Mouse (Mus musculus) midbrain, embryonic 15.5 days (tissue): Measurements from ENCODE around the gene Pcdh19. TPM values are rescaled to one million over a fixed set of nuclear protein-coding genes. Genes with fewer than 3 reads are reported as not detected.
"Not testable (repeated sequence)": the region's sequence is repeated elsewhere in the genome, so short reads cannot be mapped to it uniquely, and the experiment has no call there.

Experiments used
- ATAC-seq: fragments of 200-750 bp; cut with Nextera tagmentation; replicated peaks from 2 replicates; pipeline ENCODE4 v1.8.0; 2017; ENCODE audit warnings: moderate TSS enrichment
- H3K27ac ChIP-seq: fragments of 300-500 bp; sonication (generic); 2 replicates; pipeline ENCODE4 v1.5.1; 2015; ENCODE audit warnings: mild to moderate bottlenecking, inconsistent platforms
- H3K27me3 ChIP-seq: fragments of 300-500 bp; sonication (generic); replicated peaks from 2 replicates; pipeline ENCODE4 v1.6.1; 2015; ENCODE audit warnings: inconsistent platforms
- H3K36me3 ChIP-seq: fragments of 300-500 bp; sonication (generic); replicated peaks from 2 replicates; pipeline ENCODE4 v1.6.1; 2015; ENCODE audit warnings: inconsistent platforms
- H3K4me1 ChIP-seq: fragments of 300-500 bp; sonication (generic); 2 replicates; pipeline ENCODE4 v1.6.1; 2015; ENCODE audit warnings: inconsistent platforms
- H3K4me2 ChIP-seq: fragments of 300-500 bp; sonication (generic); 2 replicates; pipeline ENCODE4 v1.6.1; 2015; ENCODE audit warnings: inconsistent platforms, mild to moderate bottlenecking, moderate library complexity
- H3K4me3 ChIP-seq: fragments of 300-500 bp; sonication (generic); 2 replicates; pipeline ENCODE4 v1.5.1; 2015; ENCODE audit warnings: mild to moderate bottlenecking, inconsistent platforms
- H3K9ac ChIP-seq: fragments of 300-500 bp; sonication (generic); 2 replicates; pipeline ENCODE4 v1.6.1; 2015; ENCODE audit warnings: mild to moderate bottlenecking, inconsistent platforms
- H3K9me3 ChIP-seq: fragments of 300-500 bp; sonication (generic); 2 replicates; pipeline ENCODE4 v1.6.1; 2016; ENCODE audit warnings: inconsistent platforms
- WGBS: fragments of 180-500 bp; shearing (Covaris S2); methylation state at CpG from one replicate; pipeline ENCODE4 v1.1.7; 2015; ENCODE audit warnings: mixed read lengths; 5-methylcytosine and 5-hydroxymethylcytosine counted together
- polyA plus RNA-seq: library from polyadenylated mRNA; unstranded; fragments of >200 nt; fragmentation: Nextera tagmentation; extraction: Ambion mirVana; gene quantifications from 2 replicates; pipeline ENCODE4 v1.2.1, GENCODE M21; 2015

Pcdh19 gene
- polyA plus RNA-seq: 22.9 and 25.1 TPM in 2 replicates

DNA sequence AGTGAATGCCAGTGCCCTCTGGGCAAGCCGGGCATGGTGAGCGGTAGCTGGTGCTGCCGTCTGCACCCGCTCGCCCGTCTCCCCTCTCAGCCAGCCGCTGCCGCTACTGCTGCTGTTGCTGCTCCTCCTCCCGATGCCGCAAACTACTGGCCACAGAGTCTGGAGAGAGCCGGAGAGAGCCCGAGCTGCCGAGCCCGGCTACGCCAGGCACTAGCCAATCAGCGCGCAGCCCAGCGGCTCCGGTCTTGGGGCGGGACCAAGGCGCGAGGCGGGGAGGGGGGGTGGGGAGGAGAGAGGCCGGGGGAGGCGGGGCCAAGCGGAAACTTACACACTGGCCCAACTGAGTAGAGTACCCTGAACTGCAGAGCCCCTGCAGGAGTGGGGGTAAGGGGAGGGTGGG lies at the start of gene Pcdh19:
Gene Pcdh19 (minus strand): TSS at position 148 of the 400 bp plus-strand sequence.
- H3K36me3 ChIP-seq: no peaks in the 10 kb centered on the region
- no peaks in the 10 kb centered on the region for H3K27me3 ChIP-seq
- WGBS: 27% methylated on average over 26 of the region's 26 CpGs
- no peaks in the 10 kb centered on the region for H3K4me1 ChIP-seq
- peak; percentile 94 for ATAC-seq
- H3K9me3 ChIP-seq: no peaks in the 10 kb centered on the region
- H3K9ac ChIP-seq: peak within 1 kb of the TSS; percentile 60
- peak within 1 kb of the TSS; percentile 81 for H3K27ac ChIP-seq
- H3K4me3 ChIP-seq: peak within 1 kb of the TSS; percentile 65
- H3K4me2 ChIP-seq: peak within 1 kb of the TSS; percentile 71

DNA sequence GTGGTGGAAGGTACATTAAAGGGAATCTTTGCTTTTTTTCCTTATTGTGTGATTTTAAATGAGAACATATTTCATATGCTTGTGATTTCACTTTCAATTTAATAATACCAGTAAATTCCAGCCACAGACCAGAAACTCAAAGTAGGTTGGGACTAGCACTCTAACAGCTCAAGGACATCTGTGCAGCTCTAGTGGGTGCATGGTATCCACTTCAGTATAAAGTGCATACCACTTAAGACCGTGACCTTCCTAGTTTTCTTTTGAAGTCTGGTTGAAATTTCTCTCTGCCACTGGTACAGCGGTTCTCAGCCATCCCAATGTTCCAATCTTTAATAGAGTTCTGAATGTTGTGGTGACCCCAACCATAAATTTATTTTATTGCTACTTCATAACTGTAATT lies 47.1 kb upstream of the Pcdh19 start:
- 90% methylated on average over 2 of the region's 2 CpGs for WGBS
- Histone ChIP-seq H3K4me2 (no peak overlapping the region), H3K4me3 (no peak overlapping the region), H3K27ac (no peak overlapping the region), H3K9me3 (no peaks in the 10 kb centered on the region), H3K9ac (no peak overlapping the region), H3K27me3 (no peaks in the 10 kb centered on the region), H3K4me1 (no peaks in the 10 kb centered on the region), H3K36me3 (no peaks in the 10 kb centered on the region)
- no peak for ATAC-seq

GRCm38 (mm10) chrX:133734984-133735383 lies 46.2 kb upstream of the Pcdh19 start:
- H3K9ac ChIP-seq: no peak overlapping the region

DNA sequence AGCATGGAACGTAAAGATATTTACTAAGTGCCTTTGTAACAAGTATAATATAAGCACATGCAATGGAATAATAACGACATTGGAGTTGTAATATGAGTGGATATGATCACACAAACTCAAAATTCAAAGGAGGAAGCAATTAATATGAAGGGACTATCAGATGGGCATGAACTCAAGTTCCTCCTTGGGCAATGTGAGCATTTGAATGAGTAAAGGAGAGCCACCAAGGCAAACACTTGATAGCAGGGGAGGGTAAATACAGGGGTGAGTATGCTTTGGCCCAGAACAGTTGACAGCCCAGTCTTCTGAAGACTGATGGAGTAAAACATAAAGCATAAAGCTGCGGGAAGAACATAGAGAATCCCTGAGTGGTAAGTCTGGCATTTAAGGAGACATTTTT lies 32.7 kb upstream of the Pcdh19 start:
- ATAC-seq: no peak
- no peak overlapping the region for H3K4me2 ChIP-seq
- H3K27me3 ChIP-seq: no peaks in the 10 kb centered on the region
- H3K9me3 ChIP-seq: no peaks in the 10 kb centered on the region
- no peaks in the 10 kb centered on the region for H3K4me1 ChIP-seq
- 82% methylated on average over 3 of the region's 3 CpGs for WGBS
- H3K27ac ChIP-seq: no peak overlapping the region
- H3K9ac ChIP-seq: no peak overlapping the region
- no peaks in the 10 kb centered on the region for H3K36me3 ChIP-seq
- no peak overlapping the region for H3K4me3 ChIP-seq

More at GRCm38 (mm10) chrX:133734984-133735383, 46.2 kb upstream of the Pcdh19 start:
- Histone ChIP-seq H3K4me1 (no peaks in the 10 kb centered on the region), H3K36me3 (no peaks in the 10 kb centered on the region), H3K9me3 (no peaks in the 10 kb centered on the region), H3K4me3 (no peak overlapping the region), H3K27me3 (no peaks in the 10 kb centered on the region), H3K27ac (no peak overlapping the region), H3K4me2 (no peak overlapping the region)
- WGBS: 50% methylated on average over 6 of the region's 6 CpGs
- no peak for ATAC-seq

- H3K9me3 ChIP-seq: no peaks in the 10 kb centered on the region
- H3K4me3 ChIP-seq: no peak overlapping the region
- no peaks in the 10 kb centered on the region for H3K27me3 ChIP-seq
- no peak overlapping the region for H3K4me2 ChIP-seq
- H3K27ac ChIP-seq: no peak overlapping the region
- no peak overlapping the region for H3K9ac ChIP-seq
- no peaks in the 10 kb centered on the region for H3K4me1 ChIP-seq
- 61% methylated on average over 2 of the region's 2 CpGs for WGBS
- no peak for ATAC-seq
- no peaks in the 10 kb centered on the region for H3K36me3 ChIP-seq
These were observed 21.8 kb upstream of the Pcdh19 start for GRCm38 (mm10) chrX:133710621-133711020.

DNA sequence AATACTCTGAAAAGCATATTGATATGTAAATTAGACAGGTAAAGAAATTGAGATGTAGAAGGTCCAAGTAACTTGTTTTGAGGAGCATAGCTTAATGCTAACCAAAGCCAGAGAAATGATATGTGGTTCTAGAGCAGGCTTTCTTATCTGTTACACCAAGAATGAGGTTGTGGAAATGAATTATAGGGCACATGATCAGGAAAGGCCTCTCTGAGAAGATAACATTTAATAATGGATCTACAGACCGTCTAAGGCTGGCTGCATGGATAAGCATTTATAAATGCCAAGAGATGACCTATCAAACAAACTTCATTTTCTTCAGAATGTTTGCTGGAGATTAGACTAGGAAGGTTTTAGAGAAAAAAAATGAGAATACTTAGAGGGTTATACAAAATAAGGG lies 14.1 kb upstream of the Pcdh19 start:
- no peak for ATAC-seq
- WGBS: 77% methylated on average over 1 of the region's 1 CpGs
- no peaks in the 10 kb centered on the region for H3K9me3 ChIP-seq
- no peaks in the 10 kb centered on the region for H3K27me3 ChIP-seq
- no peak overlapping the region for H3K27ac ChIP-seq
- H3K4me1 ChIP-seq: no peaks in the 10 kb centered on the region
- no peak overlapping the region for H3K4me3 ChIP-seq
- no peak overlapping the region for H3K4me2 ChIP-seq
- H3K36me3 ChIP-seq: no peaks in the 10 kb centered on the region
- no peak overlapping the region for H3K9ac ChIP-seq

GRCm38 (mm10) chrX:133697871-133698270 lies 9.1 kb upstream of the Pcdh19 start:
- WGBS: 88% methylated on average over 3 of the region's 4 CpGs
- not testable (repeated sequence) for H3K27ac ChIP-seq, H3K9ac ChIP-seq, H3K4me1 ChIP-seq, H3K4me3 ChIP-seq, H3K9me3 ChIP-seq, H3K36me3 ChIP-seq, H3K27me3 ChIP-seq, ATAC-seq, H3K4me2 ChIP-seq

GRCm38 (mm10) chrX:133696461-133696860 lies 7.7 kb upstream of the Pcdh19 start:
- Histone ChIP-seq H3K4me3 (no peak overlapping the region), H3K27me3 (no peaks in the 10 kb centered on the region), H3K4me2 (no peak overlapping the region), H3K4me1 (no peaks in the 10 kb centered on the region), H3K27ac (no peak overlapping the region), H3K36me3 (no peaks in the 10 kb centered on the region), H3K9me3 (no peaks in the 10 kb centered on the region), H3K9ac (no peak overlapping the region)
- 37% methylated on average over 4 of the region's 4 CpGs for WGBS
- no peak for ATAC-seq

GRCm38 (mm10) chrX:133693037-133693760 lies 4.4 kb upstream of the Pcdh19 start:
- H3K27me3 ChIP-seq: no peaks in the 10 kb centered on the region
- H3K9ac ChIP-seq: no peak overlapping the region
- no peak for ATAC-seq
- no peak overlapping the region for H3K4me3 ChIP-seq
- 70% methylated on average over 5 of the region's 5 CpGs for WGBS
- no peak overlapping the region for H3K4me2 ChIP-seq
- H3K27ac ChIP-seq: no peak overlapping the region
- H3K4me1 ChIP-seq: no peaks in the 10 kb centered on the region
- no peaks in the 10 kb centered on the region for H3K9me3 ChIP-seq
- no peaks in the 10 kb centered on the region for H3K36me3 ChIP-seq

- no peaks in the 10 kb centered on the region for H3K27me3 ChIP-seq
- no peaks in the 10 kb centered on the region for H3K36me3 ChIP-seq
- H3K4me3 ChIP-seq: no peak overlapping the region
- no peak for ATAC-seq
- no peaks in the 10 kb centered on the region for H3K4me1 ChIP-seq
- no peak overlapping the region for H3K4me2 ChIP-seq
- H3K9ac ChIP-seq: no peak overlapping the region
- no peak overlapping the region for H3K27ac ChIP-seq
- no peaks in the 10 kb centered on the region for H3K9me3 ChIP-seq
- 45% methylated on average over 2 of the region's 2 CpGs for WGBS
These were observed 3.6 kb upstream of the Pcdh19 start for GRCm38 (mm10) chrX:133692392-133692790.

DNA sequence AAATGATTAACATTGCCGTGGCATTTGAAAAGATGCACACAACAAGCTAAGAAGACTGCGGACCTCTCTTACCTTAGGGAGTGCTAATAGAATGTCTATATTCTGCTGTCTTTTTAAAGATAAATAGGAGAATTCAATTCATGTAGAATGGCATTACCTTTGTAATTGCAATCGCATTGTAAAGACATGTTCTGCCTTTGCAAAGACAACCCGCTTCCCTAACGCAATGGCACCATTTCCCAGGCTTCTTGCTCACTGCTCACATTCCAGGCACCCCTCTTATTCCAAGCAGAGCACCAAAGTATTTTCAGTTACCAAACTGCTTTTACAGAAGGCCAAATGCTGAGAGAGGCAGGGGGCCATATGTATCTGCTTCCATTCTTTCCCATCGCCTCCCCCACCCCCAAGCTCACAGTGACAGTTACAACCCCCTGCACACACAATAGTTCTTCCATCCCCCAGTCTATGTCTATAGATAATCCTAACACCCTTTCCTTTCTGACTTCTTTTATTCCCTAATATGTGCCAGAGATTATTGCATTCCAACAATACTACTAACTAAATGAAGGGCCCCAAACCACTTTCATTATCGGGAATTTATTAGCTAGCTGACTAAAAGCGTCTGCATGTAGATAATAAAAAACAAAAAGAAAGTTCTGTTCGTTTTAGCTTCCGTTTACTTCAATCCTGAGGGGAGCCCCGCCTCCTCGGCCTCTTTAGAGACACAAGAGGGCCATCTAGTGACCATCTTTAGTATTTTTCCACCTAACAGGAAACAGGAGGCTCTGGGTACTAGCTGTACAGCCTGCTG lies 3.0 kb upstream of the Pcdh19 start:
- Histone ChIP-seq H3K9ac (peak overlapping the region; percentile 13; the same call in 1 of the 2 replicates), H3K4me2 (peak overlapping the region; percentile 71), H3K36me3 (no peaks in the 10 kb centered on the region), H3K4me1 (no peaks in the 10 kb centered on the region), H3K9me3 (no peaks in the 10 kb centered on the region), H3K4me3 (peak overlapping the region; percentile 65), H3K27ac (peak overlapping the region; percentile 76), H3K27me3 (no peaks in the 10 kb centered on the region)
- 14% methylated on average over 12 of the region's 12 CpGs for WGBS
- ATAC-seq: peak; percentile 37

DNA sequence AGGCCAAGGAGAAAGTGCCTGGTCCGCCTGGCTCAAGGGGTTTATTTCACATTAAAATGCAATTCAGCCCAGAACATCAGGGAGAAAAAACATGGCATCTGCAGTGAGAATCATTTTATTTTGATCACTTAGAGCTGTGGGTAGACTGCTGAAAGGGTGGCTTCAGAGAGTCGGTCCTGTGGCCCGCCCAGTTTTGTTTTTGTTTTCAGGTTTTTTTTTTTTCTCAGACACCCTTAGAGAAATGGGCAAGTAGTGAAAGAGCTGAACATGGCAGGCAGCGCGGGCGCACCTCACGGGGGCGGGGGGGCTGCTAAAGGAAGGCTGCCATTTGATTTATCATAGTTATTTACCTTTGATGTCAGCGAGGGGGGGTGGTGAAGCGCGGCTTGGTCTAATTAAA lies 2.0 kb upstream of the Pcdh19 start:
- H3K4me1 ChIP-seq: no peaks in the 10 kb centered on the region
- H3K9ac ChIP-seq: peak overlapping the region; percentile 13
- ATAC-seq: no peak
- peak overlapping the region; percentile 76 for H3K27ac ChIP-seq
- WGBS: 18% methylated on average over 11 of the region's 11 CpGs
- no peaks in the 10 kb centered on the region for H3K36me3 ChIP-seq
- no peaks in the 10 kb centered on the region for H3K9me3 ChIP-seq
- H3K4me3 ChIP-seq: peak overlapping the region; percentile 65
- peak overlapping the region; percentile 71 for H3K4me2 ChIP-seq
- no peaks in the 10 kb centered on the region for H3K27me3 ChIP-seq
